Mouse (Mus musculus) embryonic facial prominence, embryonic 11.5 days (tissue): ENCODE results near the gene Idh2. TPM values are rescaled to one million over a fixed set of nuclear protein-coding genes. Genes with fewer than 3 reads are reported as not detected.
"Not testable (repeated sequence)": the region's sequence is repeated elsewhere in the genome, so short reads cannot be mapped to it uniquely, and the experiment has no call there.

Experiments
- ATAC-seq: fragments of 200-750 bp; cut with Nextera tagmentation; replicated peaks from 2 replicates; pipeline ENCODE4 v1.8.0; 2017; ENCODE audit warnings: low read depth; ENCODE audit not compliant: insufficient number of reproducible peaks, low FRiP score, low TSS enrichment
- DNase-seq: peaks from one replicate; pipeline ENCODE4 v3.0.0-alpha.2; 2015; ENCODE audit warnings: low spot score
- H3K27ac ChIP-seq: fragments of 300-500 bp; sonication (generic); replicated peaks from 2 replicates; pipeline ENCODE4 v1.5.1; 2014; ENCODE audit warnings: mild to moderate bottlenecking, low read depth, low read length, control low read depth
- H3K27me3 ChIP-seq: fragments of 300-500 bp; sonication (generic); 2 replicates; pipeline ENCODE4 v1.6.1; 2014; ENCODE audit warnings: mild to moderate bottlenecking, low read length, moderate library complexity, mixed read lengths; ENCODE audit not compliant: control insufficient read depth, insufficient read depth
- H3K36me3 ChIP-seq: fragments of 300-500 bp; sonication (generic); replicated peaks from 2 replicates; pipeline ENCODE4 v1.6.1; 2014; ENCODE audit warnings: low read depth, mild to moderate bottlenecking, low read length, moderate library complexity, mixed read lengths; ENCODE audit not compliant: control insufficient read depth, insufficient read depth
- H3K4me1 ChIP-seq: fragments of 300-500 bp; sonication (generic); 2 replicates; pipeline ENCODE4 v1.6.1; 2014; ENCODE audit warnings: low read length, mixed read lengths; ENCODE audit not compliant: control insufficient read depth, insufficient read depth
- H3K4me2 ChIP-seq: fragments of 300-500 bp; sonication (generic); 2 replicates; pipeline ENCODE4 v1.6.1; 2014; ENCODE audit warnings: low read depth, mild to moderate bottlenecking, control low read depth, low read length, moderate library complexity
- H3K4me3 ChIP-seq: fragments of 300-500 bp; sonication (generic); 2 replicates; pipeline ENCODE4 v1.5.1; 2014; ENCODE audit warnings: low read depth, low read length, control low read depth
- H3K9ac ChIP-seq: fragments of 300-500 bp; sonication (generic); replicated peaks from 2 replicates; pipeline ENCODE4 v1.6.1; 2014; ENCODE audit warnings: mild to moderate bottlenecking, control low read depth, low read length
- H3K9me3 ChIP-seq: fragments of 300-500 bp; sonication (generic); replicated peaks from 2 replicates; pipeline ENCODE4 v1.6.1; 2016; ENCODE audit warnings: mild to moderate bottlenecking, low read length, inconsistent platforms, mixed read lengths; ENCODE audit not compliant: control insufficient read depth
- WGBS: fragments of 180-500 bp; shearing (Covaris S2); extraction: QIAGEN DNeasy Blood & Tissue Kit; methylation state at CpG from one replicate; pipeline ENCODE4 v1.1.7; 2014; 5-methylcytosine and 5-hydroxymethylcytosine counted together
- polyA plus RNA-seq: library from polyadenylated mRNA; unstranded; fragments of >200 nt; fragmentation: Nextera tagmentation; extraction: Ambion mirVana; gene quantifications from 2 replicates; pipeline ENCODE4 v1.2.1, GENCODE M21; 2014

Idh2 gene
- polyA plus RNA-seq, 1 experiment from 2014 or later: 488 TPM

- Histone ChIP-seq H3K4me1 (peaks cover 5% of the 10 kb centered on the region; the same call in 1 of the 2 replicates), H3K9me3 (no peaks in the 10 kb centered on the region), H3K27me3 (no peaks in the 10 kb centered on the region), H3K36me3 (no peaks in the 10 kb centered on the region), H3K27ac (no peak overlapping the region; the same call in 1 of the 2 replicates), H3K4me3 (no peak overlapping the region), H3K9ac (no peak overlapping the region; the same call in 1 of the 2 replicates), H3K4me2 (no peak overlapping the region)
- WGBS: 72% methylated on average over 4 of the region's 4 CpGs
- ATAC-seq: no peak
- no peak for DNase-seq
These were observed 56.7 kb downstream of the Idh2 start for GRCm38 (mm10) chr7:80058405-80059063.

- no peak overlapping the region for H3K4me3 ChIP-seq
- no peak overlapping the region for H3K9ac ChIP-seq
- H3K27ac ChIP-seq: peak overlapping the region; percentile 20; the same call in 1 of the 2 replicates
- no peaks in the 10 kb centered on the region for H3K27me3 ChIP-seq
- H3K4me2 ChIP-seq: no peak overlapping the region
- no peaks in the 10 kb centered on the region for H3K9me3 ChIP-seq
- WGBS: 46% methylated on average over 14 of the region's 14 CpGs
- DNase-seq: no peak
- H3K36me3 ChIP-seq: no peaks in the 10 kb centered on the region
- no peak for ATAC-seq
- peaks cover 5% of the 10 kb centered on the region; the same call in 1 of the 2 replicates for H3K4me1 ChIP-seq
These were observed 57.4 kb downstream of the Idh2 start for GRCm38 (mm10) chr7:80057781-80058180.

- 62% methylated on average over 4 of the region's 4 CpGs for WGBS
- Histone ChIP-seq H3K4me2 (no peak overlapping the region), H3K9me3 (no peaks in the 10 kb centered on the region), H3K4me1 (peaks cover 6% of the 10 kb centered on the region; the same call in 1 of the 2 replicates), H3K27me3 (no peaks in the 10 kb centered on the region), H3K36me3 (no peaks in the 10 kb centered on the region), H3K27ac (peak overlapping the region; percentile 20; the same call in 1 of the 2 replicates), H3K9ac (no peak overlapping the region; the same call in 1 of the 2 replicates), H3K4me3 (no peak overlapping the region)
- ATAC-seq (no peak), DNase-seq (no peak)
These were observed 58.0 kb downstream of the Idh2 start for GRCm38 (mm10) chr7:80057002-80057691.

DNA sequence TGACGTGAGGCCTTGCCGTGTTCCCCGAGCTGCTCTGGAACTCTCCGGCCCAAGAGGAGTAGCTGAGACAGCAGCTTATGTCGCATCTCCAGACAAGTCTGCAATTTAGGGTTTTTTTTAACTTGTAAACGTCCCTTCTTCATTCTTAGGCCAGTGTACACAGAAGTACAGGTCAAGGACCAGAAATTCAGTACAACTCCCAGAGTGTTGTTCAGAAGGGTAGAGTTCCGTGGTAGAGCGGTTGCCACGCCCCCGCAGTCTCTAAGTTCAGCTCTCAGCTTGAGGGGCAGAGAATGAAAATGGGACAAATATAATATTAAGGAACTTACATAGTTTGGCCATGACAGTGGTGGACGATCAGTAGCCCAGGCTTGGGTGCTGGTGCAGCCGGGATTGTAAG lies 59.4 kb downstream of the Idh2 start:
- Histone ChIP-seq H3K27ac (no peak overlapping the region), H3K9me3 (no peaks in the 10 kb centered on the region), H3K27me3 (no peaks in the 10 kb centered on the region), H3K4me1 (peaks cover 6% of the 10 kb centered on the region; the same call in 1 of the 2 replicates), H3K4me2 (no peak overlapping the region), H3K9ac (no peak overlapping the region), H3K4me3 (no peak overlapping the region), H3K36me3 (no peaks in the 10 kb centered on the region)
- ATAC-seq (no peak), DNase-seq (no peak)
- WGBS: 80% methylated on average over 12 of the region's 12 CpGs

DNA sequence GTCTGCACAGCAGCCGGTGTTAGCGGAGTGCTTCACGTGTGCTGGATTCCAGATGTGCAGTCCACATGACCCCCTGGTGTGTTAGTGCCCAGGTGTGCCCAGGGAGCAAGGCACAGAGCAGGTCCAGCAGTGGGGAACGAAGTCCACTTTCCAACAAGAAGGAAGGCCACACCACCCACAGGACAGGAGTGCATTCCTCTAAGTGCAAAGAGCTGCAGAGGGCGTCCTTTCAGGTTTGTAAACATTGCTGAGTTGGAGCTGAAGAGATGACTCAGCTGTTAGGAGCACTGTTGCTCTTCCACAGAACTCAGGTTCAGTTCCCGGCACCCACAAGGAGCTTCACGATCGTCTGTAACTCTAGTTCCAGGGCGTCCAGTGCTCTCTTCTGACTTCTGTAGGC lies 62.0 kb downstream of the Idh2 start:
- H3K27me3 ChIP-seq: no peaks in the 10 kb centered on the region
- no peak overlapping the region for H3K9ac ChIP-seq
- no peak overlapping the region for H3K4me2 ChIP-seq
- H3K36me3 ChIP-seq: no peaks in the 10 kb centered on the region
- WGBS: 93% methylated on average over 9 of the region's 9 CpGs
- no peak overlapping the region for H3K4me3 ChIP-seq
- no peak overlapping the region for H3K27ac ChIP-seq
- ATAC-seq (no peak), DNase-seq (no peak)
- H3K9me3 ChIP-seq: no peaks in the 10 kb centered on the region
- H3K4me1 ChIP-seq: 0 out of 2 replicates have a peak, but pooled peaks cover 2% of the 10 kb centered on the region

GRCm38 (mm10) chr7:80052261-80052660 lies 62.9 kb downstream of the Idh2 start:
- no peaks in the 10 kb centered on the region for H3K36me3 ChIP-seq
- no peak overlapping the region for H3K4me3 ChIP-seq
- DNase-seq (no peak), ATAC-seq (no peak)
- H3K4me1 ChIP-seq: 0 out of 2 replicates have a peak, but pooled peaks cover 2% of the 10 kb centered on the region
- H3K9me3 ChIP-seq: no peaks in the 10 kb centered on the region
- H3K27me3 ChIP-seq: no peaks in the 10 kb centered on the region
- 86% methylated on average over 11 of the region's 11 CpGs for WGBS
- H3K27ac ChIP-seq: no peak overlapping the region
- H3K9ac ChIP-seq: no peak overlapping the region
- no peak overlapping the region for H3K4me2 ChIP-seq

DNA sequence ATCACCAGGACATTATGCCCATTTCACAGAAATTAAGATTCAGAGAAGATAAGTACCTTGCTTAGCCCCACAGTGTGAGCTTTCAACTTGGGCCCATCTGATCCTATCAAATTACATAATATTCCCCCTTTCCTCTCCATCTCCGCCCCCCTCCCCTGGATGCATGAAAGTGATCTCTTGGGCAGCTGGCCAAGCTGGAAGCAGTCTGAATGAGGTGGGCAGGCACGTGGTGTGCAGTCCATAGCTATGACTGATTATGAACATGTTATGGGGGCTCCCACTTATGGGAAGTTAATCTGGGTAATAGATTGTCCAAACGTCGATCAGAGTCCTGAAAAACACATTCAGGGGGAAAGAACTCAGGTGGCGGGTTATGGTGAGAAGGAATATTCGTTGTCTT lies 63.4 kb downstream of the Idh2 start:
- ATAC-seq (0 out of 2 replicates have a peak, but pooled peaks have one; percentile 32), DNase-seq (no peak)
- Histone ChIP-seq H3K36me3 (no peaks in the 10 kb centered on the region), H3K9me3 (no peaks in the 10 kb centered on the region), H3K4me2 (no peak overlapping the region), H3K4me3 (no peak overlapping the region), H3K27me3 (no peaks in the 10 kb centered on the region), H3K27ac (no peak overlapping the region), H3K4me1 (0 out of 2 replicates have a peak, but pooled peaks cover 2% of the 10 kb centered on the region), H3K9ac (no peak overlapping the region)
- 70% methylated on average over 6 of the region's 6 CpGs for WGBS

DNA sequence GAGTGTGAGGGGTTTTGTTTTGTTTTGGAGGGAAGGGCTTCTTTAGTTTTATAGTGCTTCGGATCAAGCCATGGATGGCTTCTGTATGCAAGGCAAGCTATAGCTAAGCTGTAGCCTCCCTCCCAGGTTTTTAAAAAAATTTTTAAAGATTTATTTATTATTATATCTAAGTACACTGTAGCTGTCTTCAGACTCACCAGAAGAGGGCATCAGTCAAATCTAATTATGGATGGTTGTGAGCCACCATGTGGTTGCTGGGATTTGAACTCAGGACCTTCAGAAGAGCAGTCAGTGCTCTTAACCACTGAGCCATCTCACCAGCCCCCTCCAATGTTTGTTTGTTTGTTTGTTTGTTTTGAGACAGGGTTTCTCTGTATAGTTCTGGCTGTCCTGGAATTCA lies 64.8 kb downstream of the Idh2 start:
- not testable (repeated sequence) for H3K27ac ChIP-seq, H3K4me1 ChIP-seq, H3K4me3 ChIP-seq, ATAC-seq, H3K36me3 ChIP-seq, H3K9me3 ChIP-seq, DNase-seq, H3K4me2 ChIP-seq, H3K9ac ChIP-seq, H3K27me3 ChIP-seq
- WGBS: 82% methylated on average over 1 of the region's 1 CpGs
